13 mouse cellular contexts compared by ENCODE assay signal in genomic region chr11:64618631-64619385, GRCm38 (mm10).
DNase-seq lines count a peak whose midpoint lies in the region; ATAC-seq lines count a peak whose summit lies in the region.
"Had no signal": no experiment of that assay in that cellular context is flagged by ENCODE, and none has a peak within 500 bp of the region (broad histone marks: within the 10 kb centered on the region; RNA-seq: fewer than 3 reads in every experiment).

No protein-coding gene starts in this region.

- peak; percentile 38 for DNase-seq in heart, adult 8-10 months (ENCODE audit: low spot score)
- peak; percentile 38 for DNase-seq in gastrocnemius, postnatal 14 days
- no peak for DNase-seq in right cerebral cortex, postnatal 10 days (ENCODE audit: low spot score in 2 of 2)
- DNase-seq in right cerebral cortex, postnatal 36 days (ENCODE audit: low spot score in 2 of 2): no peak
- DNase-seq in frontal cortex, postnatal 25 days (ENCODE audit: low spot score in 2 of 2): no peak
- DNase-seq: retina, postnatal 1 day had no signal

- H3K4me2 ChIP-seq in heart, embryonic 11.5 days: no peak overlapping the region
- H3K4me2 ChIP-seq in kidney, embryonic 14.5 days (replicated peaks; ENCODE audit: low read depth, low read length): no peak overlapping the region
- H3K4me2 ChIP-seq in limb, embryonic 15.5 days: no peak overlapping the region
- H3K4me2 ChIP-seq: heart, embryonic 15.5 days had no signal

- H3K4me1 ChIP-seq in heart, embryonic 11.5 days (ENCODE audit: control insufficient read depth, insufficient read depth, low read length): no peaks in the 10 kb centered on the region
- H3K4me1 ChIP-seq in kidney, embryonic 14.5 days (ENCODE audit: control insufficient read depth, insufficient read depth, low read length): peaks cover 14% of the 10 kb centered on the region
- peaks cover 11% of the 10 kb centered on the region for H3K4me1 ChIP-seq in limb, embryonic 15.5 days
- H3K4me1 ChIP-seq: heart, embryonic 15.5 days had no signal

- H3K27me3 ChIP-seq in heart, embryonic 11.5 days (ENCODE audit: control insufficient read depth, insufficient read depth, low read length): peaks cover 42% of the 10 kb centered on the region
- no peaks in the 10 kb centered on the region for H3K27me3 ChIP-seq in kidney, embryonic 14.5 days (ENCODE audit: control insufficient read depth, insufficient read depth, low read length)
- no peaks in the 10 kb centered on the region for H3K27me3 ChIP-seq in limb, embryonic 15.5 days

- H3K36me3 ChIP-seq in heart, embryonic 11.5 days (ENCODE audit: control insufficient read depth, insufficient read depth, low read length): no peaks in the 10 kb centered on the region
- H3K36me3 ChIP-seq in kidney, embryonic 14.5 days (ENCODE audit: control insufficient read depth, insufficient read depth, low read length): no peaks in the 10 kb centered on the region
- no peaks in the 10 kb centered on the region for H3K36me3 ChIP-seq in limb, embryonic 15.5 days
- H3K36me3 ChIP-seq: heart, embryonic 15.5 days had no signal

- H3K9ac ChIP-seq in heart, embryonic 11.5 days (ENCODE audit: low read depth, low read length): no peak overlapping the region
- no peak overlapping the region for H3K9ac ChIP-seq in kidney, embryonic 14.5 days (ENCODE audit: low read depth, low read length)
- no peak overlapping the region for H3K9ac ChIP-seq in limb, embryonic 15.5 days
- H3K9ac ChIP-seq: heart, embryonic 15.5 days had no signal

- no peak overlapping the region for H3K4me3 ChIP-seq in heart, embryonic 11.5 days (ENCODE audit: low read depth, low read length)
- H3K4me3 ChIP-seq in kidney, embryonic 14.5 days (ENCODE audit: low read length): no peak overlapping the region
- H3K4me3 ChIP-seq in limb, embryonic 15.5 days: no peak overlapping the region
- H3K4me3 ChIP-seq: heart, embryonic 15.5 days had no signal

- ATAC-seq in heart, embryonic 11.5 days (replicated peaks; ENCODE audit: insufficient number of reproducible peaks, low FRiP score, low TSS enrichment): no peak
- peak; percentile 55 for ATAC-seq in kidney, embryonic 14.5 days (ENCODE audit: low FRiP score, low TSS enrichment)
- ATAC-seq in limb, embryonic 15.5 days (ENCODE audit: insufficient number of reproducible peaks, low FRiP score, low TSS enrichment, low read depth): peak; percentile 48; the same call in 1 of the 2 replicates
- ATAC-seq: CD4-positive, CD25-positive, alpha-beta regulatory T cell, adult 4 months; forebrain, embryonic 14.5 days had no signal

- H3K27ac ChIP-seq in heart, embryonic 11.5 days (ENCODE audit: low read depth, low read length): no peak overlapping the region
- no peak overlapping the region for H3K27ac ChIP-seq in kidney, embryonic 14.5 days (ENCODE audit: low read depth, low read length)
- H3K27ac ChIP-seq in limb, embryonic 15.5 days: peak overlapping the region; percentile 58; the same call in 1 of the 2 replicates
- H3K27ac ChIP-seq: heart, embryonic 15.5 days; stomach, postnatal 0 days had no signal

- intact Hi-C loops in gastrocnemius, postnatal 14 days (cut with DNase I; ENCODE audit: low total_unique reads): no loop called here

- no peaks in the 10 kb centered on the region for H3K9me3 ChIP-seq in heart, embryonic 11.5 days (replicated peaks; ENCODE audit: control insufficient read depth, low read length)
- no peaks in the 10 kb centered on the region for H3K9me3 ChIP-seq in kidney, embryonic 14.5 days (ENCODE audit: control insufficient read depth, low read length)
- no peaks in the 10 kb centered on the region for H3K9me3 ChIP-seq in limb, embryonic 15.5 days
- H3K9me3 ChIP-seq: heart, embryonic 15.5 days had no signal

- whole genome bisulfite sequencing in heart, embryonic 11.5 days (ENCODE audit: insufficient replicate concordance): 62% methylated on average over 5 of the region's 5 CpGs
- WGBS in kidney, embryonic 14.5 days: 20% methylated on average over 5 of the region's 5 CpGs
- 16% methylated on average over 5 of the region's 5 CpGs for WGBS in limb, embryonic 15.5 days

Comparison
In these comparisons a context has a peak if more than half of its experiments do, and no peak if none do; other contexts are left out.
1. DNase-seq: peak in heart, adult 8-10 months (single experiment) and gastrocnemius, postnatal 14 days (single experiment); none in right cerebral cortex, postnatal 10 days (0 of 2), right cerebral cortex, postnatal 36 days (0 of 2) and frontal cortex, postnatal 25 days (0 of 2).